Mouse (Mus musculus): ENCODE results near the gene Eaf2.

DNA sequence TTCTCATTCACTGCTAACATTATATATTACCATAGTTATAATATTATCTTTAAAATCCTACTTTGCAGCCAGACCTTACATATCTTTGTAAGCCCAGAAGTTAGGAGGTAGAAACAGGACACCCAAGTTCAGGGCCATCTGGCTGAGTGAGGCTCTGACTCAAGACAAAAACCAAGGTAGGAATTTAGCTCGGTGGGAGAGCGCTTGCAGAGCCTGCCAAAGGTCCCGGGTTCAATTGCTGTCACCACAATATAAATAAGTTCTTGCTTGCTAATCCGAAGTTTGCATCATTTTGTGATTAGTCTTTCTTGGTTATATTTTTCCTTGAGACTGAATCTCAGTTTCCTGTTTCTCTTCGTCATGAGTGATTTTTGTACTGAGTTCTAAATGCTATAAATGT, 28.4 kb upstream of the Eaf2 start:
- TF ChIP-seq CTCF (IDR thresholded peaks at IDR 0.05; ENCODE audit: borderline replicate concordance, insufficient read depth, low read depth, low read length) (no peak), POLR2A (IDR thresholded peaks at IDR 0.05; ENCODE audit: borderline replicate concordance, insufficient read depth, low read length) (no peak)
